Mouse (Mus musculus): ENCODE measurements around the gene Cyp2d10. TPM values are rescaled to one million over a fixed set of nuclear protein-coding genes. Genes with fewer than 3 reads are reported as not detected.
A peak's percentile ranks its signal among the peaks of the same experiment; 100 is the strongest.
"Not testable (repeated sequence)": the region's sequence is repeated elsewhere in the genome, so short reads cannot be mapped to it uniquely, and the experiment has no call there.

The Cyp2d10 gene
- not detected for total RNA-seq (2021)

GRCm38 (mm10) chr15:82406981-82407380 is at the start of gene Cyp2d10:
Gene Cyp2d10 (minus strand): TSS chr15:82407195.
- DNase-seq = no peak

- not testable (repeated sequence) for DNase-seq
Measured at GRCm38 (mm10) chr15:82456086-82456790, 49.2 kb upstream of the Cyp2d10 start.

- DNase-seq = not testable (repeated sequence)
Measured at GRCm38 (mm10) chr15:82453501-82453900, 46.5 kb upstream of the Cyp2d10 start.

- DNase-seq = not testable (repeated sequence)
Measured at GRCm38 (mm10) chr15:82452133-82452532, 45.1 kb upstream of the Cyp2d10 start.

GRCm38 (mm10) chr15:82450045-82450444 is 43.0 kb upstream of the Cyp2d10 start:
- not testable (repeated sequence) for DNase-seq

- DNase-seq = no peak
Measured at GRCm38 (mm10) chr15:82445196-82445595, 38.2 kb upstream of the Cyp2d10 start.

GRCm38 (mm10) chr15:82443658-82444057 is 36.7 kb upstream of the Cyp2d10 start:
- DNase-seq = no peak

GRCm38 (mm10) chr15:82437975-82438617 is 31.1 kb upstream of the Cyp2d10 start:
- DNase-seq = no peak

- no peak for DNase-seq
Measured at GRCm38 (mm10) chr15:82435606-82436005, 28.6 kb upstream of the Cyp2d10 start.

- DNase-seq = no peak
Measured at GRCm38 (mm10) chr15:82435011-82435410, 28.0 kb upstream of the Cyp2d10 start.

- no peak for DNase-seq
Measured at GRCm38 (mm10) chr15:82434541-82434940, 27.5 kb upstream of the Cyp2d10 start.

GRCm38 (mm10) chr15:82433621-82434020 is 26.6 kb upstream of the Cyp2d10 start:
- DNase-seq = no peak

- DNase-seq = no peak
Measured at GRCm38 (mm10) chr15:82433137-82433536, 26.1 kb upstream of the Cyp2d10 start, which contains the start of gene Cyp2d9. Gene Cyp2d9 (plus strand): TSS chr15:82433437.

- no peak for DNase-seq
Measured at GRCm38 (mm10) chr15:82423471-82423870, 16.5 kb upstream of the Cyp2d10 start.

GRCm38 (mm10) chr15:82422935-82423334 is 15.9 kb upstream of the Cyp2d10 start:
- no peak for DNase-seq

GRCm38 (mm10) chr15:82418616-82419015 is 11.6 kb upstream of the Cyp2d10 start:
- DNase-seq = no peak

GRCm38 (mm10) chr15:82416797-82417789 is 10.1 kb upstream of the Cyp2d10 start:
- peak; percentile 88 for DNase-seq

- no peak for DNase-seq
Measured at GRCm38 (mm10) chr15:82407536-82407935, 541 bp upstream of the Cyp2d10 start.

GRCm38 (mm10) chr15:82404163-82404562 is 2.8 kb downstream of the Cyp2d10 start:
- DNase-seq = no peak

GRCm38 (mm10) chr15:82403606-82404005 is 3.4 kb downstream of the Cyp2d10 start:
- DNase-seq = no peak

GRCm38 (mm10) chr15:82402741-82403140 is 4.3 kb downstream of the Cyp2d10 start:
- no peak for DNase-seq

- no peak for DNase-seq
Measured at GRCm38 (mm10) chr15:82402106-82402505, 4.9 kb downstream of the Cyp2d10 start.

- no peak for DNase-seq
Measured at GRCm38 (mm10) chr15:82401516-82401915, 5.5 kb downstream of the Cyp2d10 start.

Measured in heart, postnatal 4 days (tissue).